Mouse (Mus musculus) layer of hippocampus, postnatal 10 days (tissue): ENCODE results near the gene Psmb5. TPM values are rescaled to one million over a fixed set of nuclear protein-coding genes. Genes with fewer than 3 reads are reported as not detected.
"Not testable (repeated sequence)": the region's sequence is repeated elsewhere in the genome, so short reads cannot be mapped to it uniquely, and the experiment has no call there.

Source experiments
- DNase-seq, 2 experiments: peaks; one replicate each; pipeline ENCODE4 v3.0.0; 2021; ENCODE audit warnings: low spot score in 2 of 2
- total RNA-seq, 2 experiments: library from RNA; stranded (reverse); gene quantifications; 2 replicates each; pipeline ENCODE4 v1.2.3; 2021

The Psmb5 gene
- total RNA-seq, 2 experiments from 2014 or later, result 201 to 217 TPM

- DNase-seq, result no peak
These were observed 13.4 kb upstream of the Psmb5 start for GRCm38 (mm10) chr14:54631240-54631599.

- DNase-seq, result peak in 1 of 2 experiments; percentile 24
These were observed 12.9 kb upstream of the Psmb5 start for GRCm38 (mm10) chr14:54630583-54631239.

GRCm38 (mm10) chr14:54629797-54630196 is 12.0 kb upstream of the Psmb5 start:
- DNase-seq, result no peak

DNA sequence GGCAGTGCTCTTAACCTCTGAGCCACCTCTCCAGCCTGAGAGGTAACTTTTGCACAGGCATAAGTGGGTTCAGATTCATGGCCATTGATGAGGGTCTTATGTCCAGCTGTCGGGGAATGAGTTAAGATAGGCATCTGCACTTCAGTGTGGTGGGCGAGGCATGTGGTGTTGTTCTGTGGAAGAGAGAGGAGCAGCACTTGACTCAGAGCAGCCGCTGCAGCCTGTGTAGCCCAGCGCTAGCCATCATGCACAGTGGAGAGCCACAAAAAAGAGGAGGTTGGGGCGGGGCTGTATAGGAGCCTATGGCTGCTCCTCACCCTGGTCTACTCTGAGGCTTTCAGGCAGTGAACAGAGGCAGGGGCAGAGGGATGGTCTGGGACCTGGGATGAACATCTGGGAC is 10.3 kb upstream of the Psmb5 start:
- DNase-seq, result no peak

- DNase-seq, result peak in 1 of 2 experiments; percentile 15
These were observed 7.2 kb upstream of the Psmb5 start for GRCm38 (mm10) chr14:54624976-54625375.

DNA sequence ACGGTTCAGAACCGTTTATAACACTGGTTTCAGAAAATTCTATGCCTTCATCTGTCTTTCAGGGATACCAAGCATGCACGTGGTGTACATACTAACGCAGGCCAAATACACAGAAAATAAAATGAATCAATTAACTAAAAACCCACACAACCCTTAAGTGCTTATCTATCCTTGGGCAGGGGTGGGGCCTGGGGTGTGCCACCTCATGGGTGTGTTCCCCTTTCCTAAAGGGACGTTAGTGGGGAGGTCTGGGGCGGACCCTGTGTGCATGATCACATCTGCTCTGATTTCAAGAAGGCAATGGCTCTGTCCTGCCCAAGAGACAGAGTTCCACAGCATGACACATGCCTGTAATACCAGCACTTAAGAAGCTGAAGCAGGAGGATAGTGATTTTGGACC is 5.5 kb upstream of the Psmb5 start:
- DNase-seq, result no peak

GRCm38 (mm10) chr14:54621133-54621532 is 3.3 kb upstream of the Psmb5 start, which contains the start of gene Psmb11:
Psmb11 (plus strand) TSS chr14:54621433.
- DNase-seq, result no peak

GRCm38 (mm10) chr14:54617152-54617896 is 498 bp downstream of the Psmb5 start:
- no peak for DNase-seq

DNA sequence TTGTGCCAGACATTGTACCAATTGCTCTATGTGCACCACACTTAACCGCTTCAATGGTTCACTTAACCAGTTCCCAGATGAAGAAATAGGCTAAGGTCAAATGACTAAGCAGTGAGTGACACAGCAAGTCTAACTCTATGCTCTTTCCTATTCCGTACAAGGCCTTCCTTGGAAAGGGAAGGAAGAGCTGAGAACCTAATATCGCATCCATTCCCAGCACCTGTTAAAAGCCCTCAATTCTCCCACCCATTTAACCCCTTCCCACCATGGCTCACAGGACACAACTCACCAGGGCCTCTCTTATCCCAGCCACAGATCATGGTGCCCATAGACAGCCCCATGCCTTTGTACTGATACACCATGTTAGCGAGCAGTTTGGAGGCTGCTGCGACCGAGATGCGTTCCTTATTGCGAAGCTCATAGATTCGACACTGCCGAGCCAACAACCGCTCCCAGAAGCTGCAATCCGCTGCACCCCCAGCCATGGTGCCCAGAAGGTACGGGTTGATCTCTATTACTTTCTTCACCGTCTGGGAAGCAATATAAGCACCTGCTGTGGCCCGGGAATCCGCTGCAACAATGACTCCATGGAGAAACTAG is 1.5 kb downstream of the Psmb5 start:
- no peak for DNase-seq

- DNase-seq, result not testable (repeated sequence)
These were observed 3.7 kb downstream of the Psmb5 start for GRCm38 (mm10) chr14:54614130-54614529.

DNA sequence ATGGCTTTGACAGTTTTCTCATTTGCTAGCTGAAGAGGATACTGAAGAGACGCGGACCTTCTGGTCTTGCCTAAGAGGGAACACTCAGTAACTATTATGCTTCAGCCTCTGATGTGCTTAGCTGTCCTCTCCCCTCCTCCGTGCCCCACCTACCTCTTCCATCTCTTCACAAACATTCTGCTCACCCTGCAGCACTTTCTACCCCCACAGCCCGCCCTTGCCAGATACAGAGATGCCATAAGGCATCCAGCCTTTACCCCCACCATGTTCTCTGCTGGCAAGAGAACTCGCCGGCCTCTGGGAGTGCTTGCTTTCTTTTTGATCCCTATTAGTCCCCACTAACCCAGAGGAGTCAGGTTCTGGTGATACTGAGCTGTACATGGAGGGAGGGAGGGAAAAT is 7.2 kb downstream of the Psmb5 start:
- no peak for DNase-seq

- no peak for DNase-seq
These were observed 7.9 kb downstream of the Psmb5 start for GRCm38 (mm10) chr14:54609962-54610361.

DNA sequence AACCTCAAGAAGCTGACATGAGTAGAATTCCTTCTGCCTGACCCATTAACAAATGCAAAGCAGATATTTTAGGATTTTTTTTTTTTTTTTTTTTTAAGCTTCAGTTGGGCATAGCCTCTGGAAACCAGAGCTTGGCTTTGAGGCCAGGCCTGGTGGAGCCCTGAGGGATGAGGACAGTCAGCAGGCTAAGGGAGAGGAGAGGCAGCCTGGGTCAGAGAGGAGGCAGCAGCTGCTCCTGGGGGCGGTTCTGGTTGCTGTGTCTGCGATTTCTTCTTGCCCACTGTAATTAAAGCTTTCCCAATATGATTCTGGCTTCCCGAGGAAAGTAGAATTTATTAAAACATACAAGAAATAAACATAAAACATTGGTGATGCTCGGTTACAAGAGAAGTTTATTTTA is 8.6 kb downstream of the Psmb5 start:
- no peak for DNase-seq

- no peak for DNase-seq
These were observed 10.6 kb downstream of the Psmb5 start for GRCm38 (mm10) chr14:54607226-54607625.

DNA sequence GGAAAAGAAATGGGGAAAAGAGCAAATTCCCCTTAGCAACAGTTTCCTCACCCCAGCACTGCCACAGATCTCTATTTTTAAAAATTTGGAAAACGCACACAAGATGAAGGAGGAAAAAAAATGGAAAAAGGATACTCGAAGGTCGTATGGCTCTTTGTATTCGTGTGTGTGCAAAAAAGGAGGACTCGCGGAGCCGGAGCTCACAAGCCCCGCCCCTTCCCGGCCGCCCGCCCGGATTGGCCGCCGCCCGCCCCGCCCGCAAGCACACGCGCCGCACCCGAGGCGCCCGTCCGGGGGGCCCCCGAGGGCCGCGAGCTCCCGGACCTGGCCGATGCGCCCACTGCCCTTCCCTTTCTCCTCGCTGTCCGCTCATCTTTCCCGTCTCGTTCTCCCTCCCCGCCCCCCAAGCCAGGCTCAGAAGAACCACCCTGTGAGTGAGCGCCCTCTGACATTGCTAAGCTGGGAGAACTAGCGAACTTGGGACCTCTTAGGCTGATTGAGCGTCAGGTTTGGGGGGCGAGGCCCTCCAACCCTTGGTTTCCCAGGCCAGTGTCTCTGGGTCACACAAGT is 12.0 kb downstream of the Psmb5 start, which contains the start of gene 4931414P19Rik:
4931414P19Rik (minus strand) TSS at position 242 of the 570 bp plus-strand sequence.
- DNase-seq, result peak; percentile 73 to 84

- DNase-seq, result no peak
These were observed 14.1 kb downstream of the Psmb5 start for GRCm38 (mm10) chr14:54603686-54604085.

DNA sequence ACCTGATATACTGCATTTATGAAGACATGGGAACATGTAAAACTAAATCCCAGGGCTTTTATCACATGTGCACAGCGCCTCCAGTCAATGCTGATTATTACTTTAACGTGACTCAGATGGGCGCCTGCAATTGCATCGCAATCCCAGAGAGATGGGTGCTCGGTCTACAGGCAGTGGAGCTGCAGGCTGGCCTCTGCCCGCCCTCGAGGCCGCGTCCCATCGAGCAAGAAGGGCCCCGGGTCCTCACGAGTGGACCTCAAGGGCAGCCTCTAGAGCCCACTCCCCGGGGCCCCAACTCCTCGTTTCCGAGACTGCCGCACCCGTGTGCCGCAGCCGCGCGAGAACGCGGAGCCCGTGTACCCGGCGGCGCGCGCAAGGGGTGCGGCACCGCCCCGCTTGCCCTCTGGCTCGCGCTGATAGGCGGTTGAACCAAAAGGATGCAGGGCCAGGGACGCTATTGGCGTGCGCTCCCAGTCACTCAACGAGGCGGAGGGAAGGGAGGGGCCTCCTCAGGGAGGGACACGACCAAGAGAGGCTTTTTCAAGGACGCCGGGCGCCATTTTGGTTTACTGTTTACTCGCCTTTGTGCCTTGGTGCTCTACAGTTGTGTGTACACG is 14.7 kb downstream of the Psmb5 start:
- peak; percentile 95 to 96 for DNase-seq

DNA sequence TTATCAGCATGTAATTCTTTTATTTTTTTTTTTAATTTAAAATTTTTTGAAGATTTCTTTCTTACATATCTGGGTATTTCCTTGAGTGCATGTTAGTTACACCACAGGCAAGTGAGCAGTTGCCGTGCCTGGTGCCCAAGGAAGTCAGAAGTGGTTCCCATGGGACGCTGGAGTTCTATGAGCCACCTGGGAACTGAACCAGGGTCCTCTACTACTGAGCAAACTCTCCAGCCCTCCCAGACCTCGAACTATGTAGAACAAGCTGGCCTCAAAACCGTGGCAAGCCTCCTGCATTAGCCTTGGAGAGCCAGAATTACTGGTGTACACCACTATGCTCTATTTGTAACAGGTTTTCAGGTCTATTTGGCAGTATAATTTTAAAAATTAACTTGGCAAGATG is 15.2 kb downstream of the Psmb5 start:
- peak in 1 of 2 experiments; percentile 30 for DNase-seq

- no peak for DNase-seq
These were observed 16.2 kb downstream of the Psmb5 start for GRCm38 (mm10) chr14:54601601-54602000.

GRCm38 (mm10) chr14:54597084-54597483 is 20.7 kb downstream of the Psmb5 start:
- no peak for DNase-seq

DNA sequence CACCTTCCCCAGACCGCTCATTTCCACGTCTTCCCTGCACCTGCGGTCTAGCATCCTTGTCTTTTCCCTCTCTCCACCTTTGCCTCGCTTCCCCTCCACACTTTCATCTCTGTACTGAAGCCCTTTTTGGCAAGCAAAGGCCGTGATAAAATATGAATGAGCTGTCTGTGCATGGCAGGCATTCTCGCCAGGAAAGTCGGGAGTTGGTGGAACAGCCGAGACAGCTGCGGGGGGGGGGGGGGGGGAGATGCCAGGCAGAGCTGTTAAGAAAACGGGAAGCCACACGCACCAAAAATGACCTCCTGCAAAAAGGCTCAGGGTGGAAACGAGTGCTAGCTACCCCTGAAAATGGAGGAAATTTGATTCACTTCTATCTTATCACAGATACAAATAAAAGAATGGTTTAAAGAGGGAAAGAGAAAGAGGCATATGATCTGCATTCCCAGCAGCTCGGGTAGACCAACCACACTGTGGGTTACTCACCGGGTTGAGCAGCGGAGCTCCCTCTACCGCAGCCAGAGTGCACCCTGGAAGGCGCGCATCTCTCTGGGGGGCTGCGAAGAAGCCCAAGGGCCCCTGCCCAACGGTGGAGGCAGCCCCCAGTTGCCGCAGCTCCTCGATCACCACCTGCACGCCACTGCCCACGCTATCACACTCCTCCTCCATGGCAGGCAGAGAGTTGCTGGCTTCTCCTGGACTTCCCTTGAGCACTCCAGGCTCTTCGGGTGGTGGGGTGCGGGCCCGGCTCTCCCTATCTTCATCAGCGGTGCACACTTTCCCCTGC is 23.0 kb downstream of the Psmb5 start:
- DNase-seq, result no peak
